Comparison of ENCODE assay signal across 21 mouse cellular contexts in genomic region chr12:76288494-76288893, GRCm38 (mm10). TPM values are rescaled to one million over a fixed set of nuclear protein-coding genes. Genes with fewer than 3 reads are reported as not detected.
A peak's percentile ranks its signal among the peaks of the same experiment; 100 is the strongest.
DNase-seq lines count a peak whose midpoint lies in the region; ATAC-seq and TF ChIP-seq lines count a peak whose summit lies in the region.
"Had no signal": no experiment of that assay in that cellular context is flagged by ENCODE, and none has a peak within 500 bp of the region (broad histone marks: within the 10 kb centered on the region; RNA-seq: fewer than 3 reads in every experiment).

No protein-coding gene starts in this region.

- peaks cover 20% of the 10 kb centered on the region for H3K36me3 ChIP-seq in forebrain, embryonic 15.5 days
- peaks cover 4% of the 10 kb centered on the region; the same call in 1 of the 2 replicates for H3K36me3 ChIP-seq in hindbrain, embryonic 16.5 days (ENCODE audit: control insufficient read depth, insufficient read depth, low read length)
- H3K36me3 ChIP-seq in midbrain, postnatal 0 days (ENCODE audit: insufficient read depth, low read length), result peaks cover 28% of the 10 kb centered on the region

- H3K4me2 ChIP-seq in forebrain, embryonic 15.5 days (replicated peaks), result no peak overlapping the region
- H3K4me2 ChIP-seq in hindbrain, embryonic 16.5 days (ENCODE audit: low read length), result no peak overlapping the region
- H3K4me2 ChIP-seq in midbrain, postnatal 0 days (ENCODE audit: low read depth, low read length, poor library complexity, severe bottlenecking), result no peak overlapping the region
- H3K4me2 ChIP-seq: heart, embryonic 11.5 days; limb, embryonic 13.5 days had no signal

- no peak for DNase-seq in layer of hippocampus, adult 2 months (ENCODE audit: low spot score in 2 of 2)
- DNase-seq in layer of hippocampus, adult 11-12 months (ENCODE audit: low spot score), result no peak
- DNase-seq in midbrain, postnatal 0 days (ENCODE audit: low spot score), result no peak
- no peak for DNase-seq in adrenal gland, adult 18-20 months (ENCODE audit: low spot score in 2 of 2)
- DNase-seq in left cerebral cortex, adult 18-20 months (ENCODE audit: low spot score in 2 of 2), result no peak
- DNase-seq in urinary bladder, postnatal 14 days (ENCODE audit: low spot score), result no peak
- DNase-seq: adrenal gland, postnatal 36 days; gastrocnemius, postnatal 25 days; heart, postnatal 4 days; kidney, adult 18-20 months; kidney, postnatal 36 days; layer of hippocampus, postnatal 36 days; lung, adult 2 months; right cerebral cortex, postnatal 14 days; thymus, postnatal 36 days had no signal

- no peak overlapping the region for H3K4me3 ChIP-seq in layer of hippocampus, adult 2 months
- H3K4me3 ChIP-seq in forebrain, embryonic 15.5 days, result no peak overlapping the region
- H3K4me3 ChIP-seq in hindbrain, embryonic 16.5 days (ENCODE audit: low read length), result no peak overlapping the region
- no peak overlapping the region for H3K4me3 ChIP-seq in midbrain, postnatal 0 days (ENCODE audit: low read depth, low read length)
- H3K4me3 ChIP-seq: limb, embryonic 13.5 days had no signal

- no peak overlapping the region for H3K9ac ChIP-seq in forebrain, embryonic 15.5 days (replicated peaks)
- no peak overlapping the region for H3K9ac ChIP-seq in hindbrain, embryonic 16.5 days (ENCODE audit: low read depth, low read length)
- no peak overlapping the region for H3K9ac ChIP-seq in midbrain, postnatal 0 days (replicated peaks; ENCODE audit: low read length, poor library complexity, severe bottlenecking)
- H3K9ac ChIP-seq: limb, embryonic 13.5 days had no signal

- peaks cover 17% of the 10 kb centered on the region for H3K4me1 ChIP-seq in forebrain, embryonic 15.5 days
- H3K4me1 ChIP-seq in hindbrain, embryonic 16.5 days (ENCODE audit: control insufficient read depth, insufficient read depth, low read depth, low read length), result peaks cover 6% of the 10 kb centered on the region
- 0 out of 2 replicates have a peak, but pooled peaks cover 3% of the 10 kb centered on the region for H3K4me1 ChIP-seq in midbrain, postnatal 0 days (ENCODE audit: insufficient read depth, low read length)
- H3K4me1 ChIP-seq: limb, embryonic 13.5 days had no signal

- H3K27ac ChIP-seq in layer of hippocampus, adult 2 months, result peak overlapping the region; percentile 89
- H3K27ac ChIP-seq in forebrain, embryonic 15.5 days (replicated peaks), result peak overlapping the region; percentile 81
- peak overlapping the region; percentile 30; the same call in 1 of the 2 replicates for H3K27ac ChIP-seq in hindbrain, embryonic 16.5 days (ENCODE audit: low read depth, low read length)
- peak overlapping the region; percentile 47; the same call in 1 of the 2 replicates for H3K27ac ChIP-seq in midbrain, postnatal 0 days (ENCODE audit: low read depth, low read length)
- H3K27ac ChIP-seq: limb, embryonic 13.5 days had no signal

- peak; percentile 67 for ATAC-seq in forebrain, embryonic 15.5 days (replicated peaks)
- ATAC-seq in hindbrain, embryonic 16.5 days, result peak; percentile 29; the same call in 1 of the 2 replicates
- no peak for ATAC-seq in midbrain, postnatal 0 days (ENCODE audit: low FRiP score)
- ATAC-seq: activated CD4-positive, CD25-positive, alpha-beta regulatory T cell, adult 4 months had no signal

- no peak for TF ChIP-seq CTCF in layer of hippocampus, adult 2 months (conservative IDR thresholded peaks at IDR 0.05)
- TF ChIP-seq CTCF in midbrain, postnatal 0 days (IDR thresholded peaks at IDR 0.05), result no peak

- WGBS in forebrain, embryonic 15.5 days, result 23% methylated on average over 5 of the region's 5 CpGs
- WGBS in hindbrain, embryonic 16.5 days, result 34% methylated on average over 5 of the region's 5 CpGs
- WGBS in midbrain, postnatal 0 days, result 34% methylated on average over 5 of the region's 5 CpGs

- H3K27me3 ChIP-seq in forebrain, embryonic 15.5 days, result no peaks in the 10 kb centered on the region
- H3K27me3 ChIP-seq in hindbrain, embryonic 16.5 days (replicated peaks; ENCODE audit: control insufficient read depth, insufficient read depth, low read length), result no peaks in the 10 kb centered on the region
- no peaks in the 10 kb centered on the region for H3K27me3 ChIP-seq in midbrain, postnatal 0 days (ENCODE audit: insufficient read depth, low read length)
- H3K27me3 ChIP-seq: CH12.LX; limb, embryonic 13.5 days had no signal

- H3K9me3 ChIP-seq in forebrain, embryonic 15.5 days, result no peaks in the 10 kb centered on the region
- H3K9me3 ChIP-seq in hindbrain, embryonic 16.5 days (ENCODE audit: control insufficient read depth, low read length), result no peaks in the 10 kb centered on the region
- H3K9me3 ChIP-seq in midbrain, postnatal 0 days (ENCODE audit: low read length), result no peaks in the 10 kb centered on the region
- H3K9me3 ChIP-seq: limb, embryonic 13.5 days had no signal

RNA-seq across cellular contexts. Expression of gene Mthfd1, which starts 33.4 kb away (rescaled TPM):
- 10 to 100 TPM; 42.6 to 47.5 TPM for total RNA-seq in layer of hippocampus, adult 2 months (2021)
- 45.2 and 46.4 TPM in 2 replicates for polyA plus RNA-seq in forebrain, embryonic 15.5 days (2015; fragmentation: Nextera tagmentation; extraction: Ambion mirVana)
- 37.8 and 38.9 TPM in 2 replicates for polyA plus RNA-seq in hindbrain, embryonic 16.5 days (2015; fragmentation: Nextera tagmentation; extraction: Ambion mirVana)
- 23.7 and 25.6 TPM in 2 replicates for total RNA-seq in midbrain, postnatal 0 days (2014; rRNA removed)
- polyA plus RNA-seq in midbrain, postnatal 0 days (2015; fragmentation: Nextera tagmentation; extraction: Ambion mirVana), result 25.1 and 26.7 TPM in 2 replicates
- total RNA-seq in adrenal gland, adult 18-20 months (2021), result 10 to 100 TPM; 30.9 to 47.3 TPM
- total RNA-seq in left cerebral cortex, adult 18-20 months (2021), result 10 to 100 TPM; 36.6 to 38.1 TPM

RNA-seq across cellular contexts. Expression of gene Akap5, which starts 36.2 kb away (rescaled TPM):
- total RNA-seq in layer of hippocampus, adult 2 months (2021), result 10 to 100 TPM; 61.5 to 63.0 TPM
- 7.3 and 7.4 TPM in 2 replicates for polyA plus RNA-seq in forebrain, embryonic 15.5 days (2015; fragmentation: Nextera tagmentation; extraction: Ambion mirVana)
- 12.3 and 13.8 TPM in 2 replicates for polyA plus RNA-seq in hindbrain, embryonic 16.5 days (2015; fragmentation: Nextera tagmentation; extraction: Ambion mirVana)
- total RNA-seq in midbrain, postnatal 0 days (2014; rRNA removed), result 17.2 and 18.0 TPM in 2 replicates
- 9.4 and 10.7 TPM in 2 replicates for polyA plus RNA-seq in midbrain, postnatal 0 days (2015; fragmentation: Nextera tagmentation; extraction: Ambion mirVana)
- total RNA-seq in adrenal gland, adult 18-20 months (2021), result under 1 TPM; 0.33 to 0.54 TPM
- total RNA-seq in left cerebral cortex, adult 18-20 months (2021), result 10 to 100 TPM; 81.5 to 81.9 TPM

RNA-seq across cellular contexts. Expression of gene Tex21, which starts 41.9 kb away (rescaled TPM):
- not detected for total RNA-seq in layer of hippocampus, adult 2 months (2021)
- not detected in 2 replicates for polyA plus RNA-seq in forebrain, embryonic 15.5 days (2015; fragmentation: Nextera tagmentation; extraction: Ambion mirVana)
- polyA plus RNA-seq in hindbrain, embryonic 16.5 days (2015; fragmentation: Nextera tagmentation; extraction: Ambion mirVana), result not detected in 2 replicates
- not detected in 2 replicates for total RNA-seq in midbrain, postnatal 0 days (2014; rRNA removed)
- not detected in 2 replicates for polyA plus RNA-seq in midbrain, postnatal 0 days (2015; fragmentation: Nextera tagmentation; extraction: Ambion mirVana)
- not detected for total RNA-seq in adrenal gland, adult 18-20 months (2021)
- not detected for total RNA-seq in left cerebral cortex, adult 18-20 months (2021)
- total RNA-seq: adrenal gland, postnatal 36 days; gastrocnemius, postnatal 25 days; heart, postnatal 4 days; layer of hippocampus, postnatal 36 days had no signal
- polyA plus RNA-seq: activated CD4-positive, CD25-positive, alpha-beta regulatory T cell, adult 4 months; heart, embryonic 11.5 days; lung, adult 2 months had no signal

Comparison
In these comparisons a context has a peak if more than half of its experiments do, and no peak if none do; other contexts are left out.
1. H3K27ac ChIP-seq: peak in every context shown above with its lines; median percentile 89 in layer of hippocampus, adult 2 months; 81 in forebrain, embryonic 15.5 days; 47 in midbrain, postnatal 0 days; 30 in hindbrain, embryonic 16.5 days.
2. RNA of gene Akap5, which starts 36.2 kb away (total RNA-seq): 81.5 to 81.9 TPM in left cerebral cortex, adult 18-20 months, 61.5 to 63.0 TPM in layer of hippocampus, adult 2 months and 17.2 to 18.0 TPM in midbrain, postnatal 0 days; 0.33 to 0.54 TPM in adrenal gland, adult 18-20 months; every median in the first group is over 10 times any median in the second.